Mouse (Mus musculus) olfactory bulb, adult 2 months (tissue): ENCODE results near the gene Cd36.

Experiments used
- CTCF ChIP-seq: fragments of 200-500 bp; IDR thresholded peaks from 2 replicates; pipeline ENCODE4 v1.5.1; 2012; ENCODE audit warnings: low read depth, mild to moderate bottlenecking, low read length, moderate library complexity; ENCODE audit not compliant: insufficient read depth
- POLR2A ChIP-seq: fragments of 200-500 bp; IDR thresholded peaks from 2 replicates; pipeline ENCODE4 v1.6.1; 2012; ENCODE audit warnings: mild to moderate bottlenecking, low read depth, low read length, moderate library complexity; ENCODE audit not compliant: insufficient read depth

DNA sequence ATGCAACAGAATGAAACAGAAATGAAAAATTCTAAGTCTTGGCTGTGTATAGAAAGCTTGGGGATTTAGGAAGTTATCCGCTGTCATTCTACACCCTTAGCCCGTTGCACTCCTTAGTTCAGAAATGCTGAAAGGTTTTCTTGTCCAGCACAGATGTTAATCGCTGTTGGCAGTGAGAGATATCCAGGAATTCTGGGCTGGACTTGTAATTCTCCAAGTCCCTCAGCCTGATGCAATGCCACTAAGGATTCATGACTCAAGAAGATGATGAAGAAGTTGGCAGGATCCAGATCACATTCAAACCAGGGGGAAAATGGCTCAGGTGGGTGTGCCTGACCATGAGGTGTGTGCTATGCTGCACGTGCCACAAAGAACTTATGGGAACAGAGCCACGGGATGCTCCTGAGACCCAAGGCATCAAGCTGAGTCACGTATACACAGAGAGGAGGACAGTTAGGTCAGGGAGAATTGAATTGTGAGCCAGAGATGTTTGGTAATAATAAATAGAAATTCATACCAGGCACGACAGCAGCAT is 135.1 kb downstream of the Cd36 start:
- no peak for TF ChIP-seq POLR2A
- TF ChIP-seq CTCF: no peak
